Mouse (Mus musculus) embryonic facial prominence, embryonic 13.5 days (tissue): ENCODE results near the gene Ctf2. TPM values are rescaled to one million over a fixed set of nuclear protein-coding genes. Genes with fewer than 3 reads are reported as not detected.

Source experiments
- ATAC-seq: fragments of 200-750 bp; cut with Nextera tagmentation; 2 replicates; pipeline ENCODE4 v1.8.0; 2017; ENCODE audit warnings: low read depth; ENCODE audit not compliant: insufficient number of reproducible peaks, insufficient read depth, low FRiP score, low TSS enrichment
- H3K27ac ChIP-seq: fragments of 300-500 bp; sonication (generic); 2 replicates; pipeline ENCODE4 v1.5.1; 2015; ENCODE audit warnings: moderate library complexity, mild to moderate bottlenecking, inconsistent platforms
- H3K27me3 ChIP-seq: fragments of 300-500 bp; sonication (generic); 2 replicates; pipeline ENCODE4 v1.6.1; 2015; ENCODE audit warnings: mild to moderate bottlenecking, inconsistent platforms
- H3K36me3 ChIP-seq: fragments of 300-500 bp; sonication (generic); 2 replicates; pipeline ENCODE4 v1.6.1; 2015; ENCODE audit warnings: mild to moderate bottlenecking, inconsistent platforms
- H3K4me1 ChIP-seq: fragments of 300-500 bp; sonication (generic); 2 replicates; pipeline ENCODE4 v1.6.1; 2015; ENCODE audit warnings: inconsistent platforms
- H3K4me2 ChIP-seq: fragments of 300-500 bp; sonication (generic); 2 replicates; pipeline ENCODE4 v1.6.1; 2015; ENCODE audit warnings: moderate library complexity, mild to moderate bottlenecking, inconsistent platforms
- H3K4me3 ChIP-seq: fragments of 300-500 bp; sonication (generic); 2 replicates; pipeline ENCODE4 v1.5.1; 2015; ENCODE audit warnings: mild to moderate bottlenecking, inconsistent platforms
- H3K9ac ChIP-seq: fragments of 300-500 bp; sonication (generic); 2 replicates; pipeline ENCODE4 v1.6.1; 2015; ENCODE audit warnings: mild to moderate bottlenecking, inconsistent platforms
- H3K9me3 ChIP-seq: fragments of 300-500 bp; sonication (generic); 2 replicates; pipeline ENCODE4 v1.6.1; 2016; ENCODE audit warnings: inconsistent platforms
- WGBS: fragments of 180-500 bp; shearing (Covaris S2); methylation state at CpG from one replicate; pipeline ENCODE4 v1.1.7; 2015; ENCODE audit warnings: mixed read lengths; 5-methylcytosine and 5-hydroxymethylcytosine counted together
- polyA plus RNA-seq: library from polyadenylated mRNA; unstranded; fragments of >200 nt; fragmentation: Nextera tagmentation; extraction: Ambion mirVana; gene quantifications from 2 replicates; pipeline ENCODE4 v1.2.1, GENCODE M21; 2015

The Ctf2 gene
- polyA plus RNA-seq, 1 experiment from 2014 or later: 0.60 TPM

DNA sequence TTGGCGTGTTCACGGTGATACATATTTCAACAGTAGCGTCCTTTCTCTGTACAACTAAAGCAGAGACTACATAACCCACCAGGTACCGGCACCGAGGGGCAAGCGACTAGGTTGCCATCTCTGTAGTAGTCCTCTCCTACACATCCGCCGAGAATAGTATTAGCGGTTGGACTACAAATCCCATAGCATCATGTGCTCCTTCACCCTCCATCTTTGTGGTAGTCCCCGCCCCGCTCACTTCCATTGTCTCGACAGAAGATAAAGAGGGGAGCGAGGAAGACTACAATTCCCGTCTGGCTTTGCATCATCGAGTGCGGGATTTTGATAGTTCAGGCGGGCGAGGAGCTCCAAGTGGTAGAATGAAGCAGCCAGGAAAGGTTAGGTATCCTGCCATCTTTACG, 13.3 kb upstream of the Ctf2 start:
- H3K4me1 ChIP-seq: peaks cover 26% of the 10 kb centered on the region
- H3K9me3 ChIP-seq: no peaks in the 10 kb centered on the region
- peak overlapping the region; percentile 92 for H3K27ac ChIP-seq
- under 1% methylated on average over 19 of the region's 19 CpGs for WGBS
- H3K27me3 ChIP-seq: no peaks in the 10 kb centered on the region
- peak overlapping the region; percentile 85 for H3K4me2 ChIP-seq
- peaks cover 25% of the 10 kb centered on the region for H3K36me3 ChIP-seq
- ATAC-seq: peak; percentile 82
- H3K9ac ChIP-seq: peak overlapping the region; percentile 93
- H3K4me3 ChIP-seq: peak overlapping the region; percentile 88

GRCm38 (mm10) chr7:127744366-127745045, 12.5 kb upstream of the Ctf2 start, which contains the start of gene Fbxl19:
Gene Fbxl19, plus strand, starts transcription at chr7:127744543.
- H3K27ac ChIP-seq: peak within 1 kb of the TSS; percentile 92
- H3K4me2 ChIP-seq: peak within 1 kb of the TSS; percentile 85
- H3K4me3 ChIP-seq: peak within 1 kb of the TSS; percentile 88
- peak within 1 kb of the TSS; percentile 93 for H3K9ac ChIP-seq
- no peaks in the 10 kb centered on the region for H3K27me3 ChIP-seq
- peaks cover 18% of the 10 kb centered on the region for H3K36me3 ChIP-seq
- ATAC-seq: no peak
- under 1% methylated on average over 26 of the region's 26 CpGs for WGBS
- peaks cover 23% of the 10 kb centered on the region for H3K4me1 ChIP-seq
- H3K9me3 ChIP-seq: no peaks in the 10 kb centered on the region

DNA sequence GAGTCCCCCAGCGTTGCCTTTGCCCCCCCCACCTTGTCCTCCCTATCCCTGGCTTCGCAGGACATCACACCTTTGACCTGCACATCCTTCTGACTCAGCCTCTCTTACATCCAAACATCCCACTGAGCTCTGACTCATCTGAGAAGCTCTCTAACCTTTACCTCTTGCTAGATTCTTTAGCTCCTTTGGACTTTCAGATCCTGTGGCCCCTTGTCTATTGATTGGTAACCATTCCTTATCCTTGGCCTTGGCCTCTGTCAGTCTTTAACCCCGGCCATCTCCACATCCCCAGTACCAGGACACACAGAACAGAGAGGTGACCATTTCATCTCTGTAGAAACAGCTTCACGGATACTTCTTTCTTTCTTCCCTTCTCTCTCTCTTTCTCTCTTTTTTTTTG, 1.8 kb downstream of the Ctf2 start:
- Histone ChIP-seq H3K9me3 (no peaks in the 10 kb centered on the region), H3K36me3 (no peaks in the 10 kb centered on the region), H3K27ac (no peak overlapping the region), H3K4me2 (no peak overlapping the region), H3K4me3 (no peak overlapping the region), H3K9ac (no peak overlapping the region), H3K4me1 (no peaks in the 10 kb centered on the region), H3K27me3 (no peaks in the 10 kb centered on the region)
- no peak for ATAC-seq
- WGBS: 74% methylated on average over 4 of the region's 4 CpGs

DNA sequence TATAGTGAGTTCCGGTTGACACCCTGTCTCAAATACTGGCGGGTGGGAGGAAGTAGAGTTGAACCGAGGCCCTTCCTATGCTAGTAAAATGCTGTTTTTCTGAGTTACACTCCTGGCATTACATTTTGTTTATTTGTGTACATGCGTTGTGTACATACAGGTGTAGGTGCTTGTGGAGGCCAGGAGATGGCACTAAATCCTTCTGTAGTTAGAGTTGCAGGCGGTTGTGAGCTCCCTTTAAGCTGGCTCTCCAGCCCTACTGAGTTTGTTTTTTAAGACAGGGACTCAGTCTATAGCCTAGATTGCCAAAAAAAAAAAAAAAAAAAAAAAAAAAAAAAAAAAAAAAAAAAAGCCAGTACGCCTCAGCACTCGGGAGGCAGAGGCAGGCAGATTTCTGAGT, 4.1 kb downstream of the Ctf2 start:
- 82% methylated on average over 7 of the region's 7 CpGs for WGBS
- no peak for ATAC-seq

DNA sequence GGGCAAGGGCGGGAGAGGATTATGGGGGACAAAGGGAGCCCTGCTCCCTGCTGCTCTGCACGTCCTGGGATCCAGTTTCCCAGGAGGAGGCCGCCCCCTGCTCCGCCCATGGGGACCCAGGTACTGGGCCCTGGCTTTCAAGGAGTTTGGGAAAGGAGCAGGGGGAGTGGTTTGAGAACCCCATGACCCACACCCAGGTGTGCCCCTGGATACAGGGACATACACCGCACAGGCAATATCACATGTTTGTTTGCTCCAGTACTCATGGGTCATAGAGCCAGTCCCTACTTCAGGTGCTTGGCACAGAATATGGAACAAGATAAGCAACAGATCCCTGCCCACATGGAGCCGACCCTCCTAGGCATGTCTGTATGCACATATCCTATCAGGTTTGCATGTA, 6.0 kb downstream of the Ctf2 start:
- Histone ChIP-seq H3K4me2 (no peak overlapping the region), H3K36me3 (no peaks in the 10 kb centered on the region), H3K27ac (no peak overlapping the region), H3K27me3 (no peaks in the 10 kb centered on the region), H3K4me3 (no peak overlapping the region), H3K9me3 (no peaks in the 10 kb centered on the region), H3K9ac (0 out of 2 replicates have a peak overlapping the region, but pooled peaks have one; percentile 46), H3K4me1 (no peaks in the 10 kb centered on the region)
- ATAC-seq: no peak; the same call in 1 of the 2 replicates
- WGBS: 47% methylated on average over 6 of the region's 6 CpGs

More for the DNA sequence above, 4.1 kb downstream of the Ctf2 start:
- Histone ChIP-seq H3K36me3 (no peaks in the 10 kb centered on the region), H3K4me1 (no peaks in the 10 kb centered on the region), H3K4me2 (no peak overlapping the region), H3K9me3 (no peaks in the 10 kb centered on the region), H3K4me3 (no peak overlapping the region), H3K27me3 (no peaks in the 10 kb centered on the region), H3K27ac (no peak overlapping the region), H3K9ac (no peak overlapping the region)

DNA sequence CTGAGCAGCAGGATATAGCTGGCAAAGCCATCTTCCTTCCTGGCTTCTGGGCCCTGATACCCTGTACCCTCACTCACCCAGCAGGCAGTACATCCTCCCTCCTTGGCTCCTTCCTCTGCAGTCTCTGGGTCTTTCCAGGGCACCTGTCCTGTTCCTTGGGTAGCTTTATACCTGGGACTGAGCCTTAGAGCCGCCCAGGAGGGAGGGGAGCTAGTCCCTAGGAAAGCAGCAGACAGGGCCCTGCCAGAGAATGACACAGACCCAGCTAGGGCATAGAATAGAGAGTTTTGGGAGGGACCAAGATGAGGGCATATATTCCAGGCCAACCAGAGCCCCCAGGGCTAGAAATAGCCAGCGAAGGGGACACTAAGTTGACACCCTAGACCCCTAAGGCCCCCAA, 6.5 kb downstream of the Ctf2 start:
- no peak overlapping the region for H3K27ac ChIP-seq
- no peak for ATAC-seq
- H3K36me3 ChIP-seq: no peaks in the 10 kb centered on the region
- H3K4me3 ChIP-seq: no peak overlapping the region
- H3K27me3 ChIP-seq: no peaks in the 10 kb centered on the region
- no peak overlapping the region for H3K4me2 ChIP-seq
- 38% methylated on average over 2 of the region's 2 CpGs for WGBS
- H3K9me3 ChIP-seq: no peaks in the 10 kb centered on the region
- H3K4me1 ChIP-seq: no peaks in the 10 kb centered on the region
- H3K9ac ChIP-seq: 0 out of 2 replicates have a peak overlapping the region, but pooled peaks have one; percentile 46

DNA sequence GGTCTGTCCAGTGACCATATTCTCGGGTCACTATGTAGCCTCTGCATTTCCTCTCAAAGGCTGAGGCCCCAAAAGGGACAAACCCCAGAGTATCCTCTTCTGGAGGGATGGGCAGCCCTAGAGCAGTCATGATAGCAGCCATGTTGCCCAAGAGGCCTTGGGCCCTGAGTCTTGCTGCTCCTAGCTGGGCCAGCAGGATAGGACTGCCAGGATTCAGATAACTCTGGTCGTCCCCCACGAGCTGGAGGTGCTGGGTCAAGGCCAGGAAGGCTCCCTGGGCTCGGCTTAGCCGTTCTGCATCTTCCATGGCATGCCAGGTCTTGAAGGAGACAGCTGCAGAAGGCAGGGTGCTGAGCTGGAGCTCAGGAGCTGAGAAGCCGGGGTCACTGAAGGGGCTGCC, 12.7 kb downstream of the Ctf2 start:
- WGBS: 94% methylated on average over 6 of the region's 6 CpGs
- no peaks in the 10 kb centered on the region for H3K9me3 ChIP-seq
- peaks cover 14% of the 10 kb centered on the region for H3K4me1 ChIP-seq

DNA sequence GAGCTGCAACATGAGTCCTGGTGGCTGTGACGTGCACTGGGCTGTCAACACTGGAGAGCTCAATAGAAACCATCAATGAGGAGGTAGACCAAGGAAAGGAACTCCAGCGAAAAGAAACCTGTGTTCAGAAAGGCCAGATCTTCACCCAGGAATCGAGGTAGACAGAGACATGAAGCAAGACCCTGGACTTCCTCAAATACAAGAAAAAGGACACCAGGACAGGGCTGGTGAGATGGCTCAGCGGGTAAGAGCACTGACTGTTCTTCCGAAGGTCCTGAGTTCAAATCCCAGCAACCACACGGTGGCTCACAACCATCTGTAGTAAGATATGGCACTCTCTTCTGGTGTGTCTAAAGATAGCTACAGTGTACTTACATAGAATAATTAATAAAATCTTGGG, 13.6 kb downstream of the Ctf2 start:
- Histone ChIP-seq H3K4me1 (peaks cover 22% of the 10 kb centered on the region), H3K36me3 (peaks cover 27% of the 10 kb centered on the region), H3K4me3 (no peak overlapping the region), H3K27ac (no peak overlapping the region), H3K27me3 (no peaks in the 10 kb centered on the region), H3K4me2 (no peak overlapping the region), H3K9me3 (no peaks in the 10 kb centered on the region), H3K9ac (no peak overlapping the region)
- 88% methylated on average over 6 of the region's 6 CpGs for WGBS
- ATAC-seq: no peak

More for the DNA sequence above, 12.7 kb downstream of the Ctf2 start:
- no peak for ATAC-seq
- Histone ChIP-seq H3K4me2 (no peak overlapping the region), H3K4me3 (no peak overlapping the region), H3K27ac (no peak overlapping the region), H3K27me3 (no peaks in the 10 kb centered on the region), H3K36me3 (peaks cover 27% of the 10 kb centered on the region), H3K9ac (no peak overlapping the region)

DNA sequence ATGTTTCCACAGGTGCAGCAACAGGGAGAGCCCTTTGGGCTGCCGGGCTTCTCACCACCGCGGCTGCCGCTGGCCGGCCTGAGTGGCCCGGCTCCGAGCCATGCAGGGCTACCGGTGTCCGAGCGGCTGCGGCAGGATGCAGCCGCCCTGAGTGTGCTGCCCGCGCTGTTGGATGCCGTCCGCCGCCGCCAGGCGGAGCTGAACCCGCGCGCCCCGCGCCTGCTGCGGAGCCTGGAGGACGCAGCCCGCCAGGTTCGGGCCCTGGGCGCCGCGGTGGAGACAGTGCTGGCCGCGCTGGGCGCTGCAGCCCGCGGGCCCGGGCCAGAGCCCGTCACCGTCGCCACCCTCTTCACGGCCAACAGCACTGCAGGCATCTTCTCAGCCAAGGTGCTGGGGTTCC, 15.0 kb downstream of the Ctf2 start:
- H3K36me3 ChIP-seq: peaks cover 27% of the 10 kb centered on the region
- WGBS: 2% methylated on average over 41 of the region's 41 CpGs
- peak overlapping the region; percentile 72 for H3K4me2 ChIP-seq
- H3K9me3 ChIP-seq: no peaks in the 10 kb centered on the region
- H3K4me1 ChIP-seq: peaks cover 29% of the 10 kb centered on the region
- no peaks in the 10 kb centered on the region for H3K27me3 ChIP-seq
- peak overlapping the region; percentile 74 for H3K9ac ChIP-seq
- peak overlapping the region; percentile 38 for H3K4me3 ChIP-seq
- ATAC-seq: no peak
- no peak overlapping the region for H3K27ac ChIP-seq

DNA sequence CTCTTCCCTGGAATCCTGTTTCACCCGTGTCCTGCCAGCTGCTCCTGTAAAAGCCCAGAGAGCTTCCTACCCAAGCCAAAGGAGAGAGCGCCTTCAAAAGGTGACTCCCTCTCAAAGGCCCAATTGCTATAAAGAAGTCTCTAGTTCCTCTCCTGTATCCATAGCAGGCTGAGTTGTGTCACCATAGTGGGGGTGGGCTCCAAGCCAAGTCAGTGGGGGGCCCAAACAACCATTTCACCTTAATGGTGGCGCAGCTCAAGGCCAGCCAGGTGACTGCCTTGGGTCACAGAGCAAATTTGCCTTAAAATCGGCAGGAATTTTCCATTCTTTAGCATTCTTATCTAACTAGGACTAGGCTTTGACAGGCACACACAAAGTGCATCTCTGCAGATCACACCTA, 17.1 kb downstream of the Ctf2 start:
- no peak overlapping the region for H3K4me3 ChIP-seq
- peak overlapping the region; percentile 8; the same call in 1 of the 2 replicates for H3K9ac ChIP-seq
- no peak overlapping the region; the same call in 1 of the 2 replicates for H3K4me2 ChIP-seq
- no peaks in the 10 kb centered on the region for H3K9me3 ChIP-seq
- H3K27me3 ChIP-seq: no peaks in the 10 kb centered on the region
- H3K4me1 ChIP-seq: peaks cover 44% of the 10 kb centered on the region
- no peak for ATAC-seq
- WGBS: 84% methylated on average over 4 of the region's 4 CpGs
- peaks cover 27% of the 10 kb centered on the region for H3K36me3 ChIP-seq
- no peak overlapping the region; the same call in 1 of the 2 replicates for H3K27ac ChIP-seq

DNA sequence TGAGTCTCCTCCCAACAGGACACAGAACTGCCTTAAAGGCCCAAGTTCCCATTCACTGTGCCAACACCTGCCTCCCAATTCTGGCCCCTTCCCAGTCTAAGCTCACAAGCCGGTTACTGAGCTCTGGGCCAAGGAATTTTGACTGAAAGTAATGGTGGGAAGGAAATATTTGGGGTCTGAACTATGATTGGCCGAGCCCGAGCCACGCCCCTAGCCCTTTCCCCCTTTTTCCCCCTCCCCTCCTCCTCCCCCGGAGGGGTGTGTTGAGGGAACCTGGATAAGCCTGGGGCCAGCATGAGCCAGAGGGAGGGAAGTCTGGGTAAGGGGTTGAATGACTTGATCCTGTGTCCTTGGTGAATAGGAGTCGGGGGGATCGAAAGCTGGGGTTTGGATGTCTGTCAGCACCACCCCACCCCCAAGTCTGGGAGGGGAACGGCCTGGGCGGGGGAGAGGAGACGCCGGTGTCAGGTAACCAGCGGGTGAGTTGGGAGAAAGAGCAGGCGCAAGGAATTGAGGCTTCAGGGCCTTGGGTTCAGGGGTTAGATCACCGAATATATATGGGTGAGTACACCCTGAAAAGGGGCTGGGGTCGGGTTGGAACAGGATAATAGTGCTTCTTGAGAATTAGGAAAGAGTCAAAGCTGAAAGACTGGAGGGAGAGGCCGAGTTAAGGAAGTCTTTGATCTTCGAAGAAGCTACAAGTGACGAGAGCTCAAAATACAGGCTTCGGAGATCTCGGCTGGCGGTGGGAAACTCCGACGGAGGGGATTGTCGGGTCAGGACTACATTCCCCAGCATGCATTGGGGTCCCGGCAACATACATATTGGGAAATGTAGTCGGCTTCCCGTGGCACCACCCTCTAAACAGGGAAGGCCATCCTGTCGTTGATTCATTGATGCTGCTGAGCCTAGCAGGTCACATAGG, 19.2 kb downstream of the Ctf2 start, which contains the start of gene Ctf1:
Gene Ctf1, plus strand, starts transcription at position 276 of the 925 bp plus-strand sequence.
- H3K36me3 ChIP-seq: peaks cover 16% of the 10 kb centered on the region
- H3K9me3 ChIP-seq: no peaks in the 10 kb centered on the region
- H3K27me3 ChIP-seq: no peaks in the 10 kb centered on the region
- under 1% methylated on average over 28 of the region's 28 CpGs for WGBS
- peak within 1 kb of the TSS; percentile 49 for H3K4me3 ChIP-seq
- peak; percentile 66 for ATAC-seq
- peak within 1 kb of the TSS; percentile 69 for H3K9ac ChIP-seq
- H3K4me2 ChIP-seq: peak within 1 kb of the TSS; percentile 67
- peaks cover 53% of the 10 kb centered on the region for H3K4me1 ChIP-seq
- H3K27ac ChIP-seq: peak within 1 kb of the TSS; percentile 99
